Mouse (Mus musculus) kidney, embryonic 16.5 days (tissue): Measurements from ENCODE around the gene Prss58. TPM values are rescaled to one million over a fixed set of nuclear protein-coding genes. Genes with fewer than 3 reads are reported as not detected.

Source experiments
- polyA plus RNA-seq: library from polyadenylated mRNA; unstranded; fragments of >200 nt; fragmentation: Nextera tagmentation; extraction: Ambion mirVana; gene quantifications from 2 replicates; pipeline ENCODE4 v1.2.1, GENCODE M21; 2015

The Prss58 gene
- polyA plus RNA-seq, 1 experiment from 2014 or later: not detected

Other genes starting within 250 kb of the Prss58 start
- gene Moxd2, start 12.9 kb downstream of the Prss58 start, polyA plus RNA-seq: not detected in 2 replicates
- gene 1700074P13Rik, start 40.2 kb upstream of the Prss58 start, polyA plus RNA-seq: not detected in 2 replicates
- not detected in 2 replicates for gene Gm4744, start 51.5 kb upstream of the Prss58 start, polyA plus RNA-seq
- gene 1810009J06Rik, start 64.4 kb upstream of the Prss58 start, polyA plus RNA-seq: not detected in 2 replicates
- gene Gm2663, start 99.1 kb upstream of the Prss58 start, polyA plus RNA-seq: not detected in 2 replicates
- gene 2210010C04Rik, start 135.1 kb upstream of the Prss58 start, polyA plus RNA-seq: not detected in 2 replicates